Mouse (Mus musculus) testis, postnatal 10 days (tissue): ENCODE measurements around the gene Ranbp6.

ENCODE experiments used
- DNase-seq: peaks from one replicate; pipeline ENCODE4 v3.0.0; 2021; ENCODE audit warnings: low spot score

The Ranbp6 gene

GRCm38 (mm10) chr19:29812581-29813460, at the start of gene Ranbp6:
Ranbp6 (minus strand) TSS chr19:29812974.
- DNase-seq = peak; percentile 96

DNA sequence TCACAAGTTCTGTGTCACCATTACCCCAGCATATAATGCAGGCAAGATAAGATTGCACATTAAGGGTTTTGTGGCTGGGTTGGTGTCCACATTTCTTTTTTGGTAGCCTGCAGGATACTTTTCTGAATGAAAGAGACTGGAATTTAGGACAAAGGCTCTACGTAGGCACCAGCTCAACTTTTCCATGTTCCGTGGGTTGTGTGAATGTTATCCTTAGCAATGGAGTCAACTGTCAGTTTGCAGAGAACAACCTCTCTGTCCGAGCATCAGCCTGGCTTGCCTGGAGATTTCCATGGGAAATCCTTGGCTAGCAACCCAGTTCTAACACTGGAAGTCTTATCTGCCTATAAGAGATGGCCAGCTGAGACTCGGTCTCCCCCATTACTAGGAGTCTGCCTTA, 48.0 kb upstream of the Ranbp6 start:
- no peak for DNase-seq

- DNase-seq = no peak
Observed at GRCm38 (mm10) chr19:29857267-29857666, 44.5 kb upstream of the Ranbp6 start.

- DNase-seq = no peak
Observed at GRCm38 (mm10) chr19:29853711-29854110, 40.9 kb upstream of the Ranbp6 start.

GRCm38 (mm10) chr19:29851036-29851690, 38.4 kb upstream of the Ranbp6 start:
- DNase-seq = no peak

DNA sequence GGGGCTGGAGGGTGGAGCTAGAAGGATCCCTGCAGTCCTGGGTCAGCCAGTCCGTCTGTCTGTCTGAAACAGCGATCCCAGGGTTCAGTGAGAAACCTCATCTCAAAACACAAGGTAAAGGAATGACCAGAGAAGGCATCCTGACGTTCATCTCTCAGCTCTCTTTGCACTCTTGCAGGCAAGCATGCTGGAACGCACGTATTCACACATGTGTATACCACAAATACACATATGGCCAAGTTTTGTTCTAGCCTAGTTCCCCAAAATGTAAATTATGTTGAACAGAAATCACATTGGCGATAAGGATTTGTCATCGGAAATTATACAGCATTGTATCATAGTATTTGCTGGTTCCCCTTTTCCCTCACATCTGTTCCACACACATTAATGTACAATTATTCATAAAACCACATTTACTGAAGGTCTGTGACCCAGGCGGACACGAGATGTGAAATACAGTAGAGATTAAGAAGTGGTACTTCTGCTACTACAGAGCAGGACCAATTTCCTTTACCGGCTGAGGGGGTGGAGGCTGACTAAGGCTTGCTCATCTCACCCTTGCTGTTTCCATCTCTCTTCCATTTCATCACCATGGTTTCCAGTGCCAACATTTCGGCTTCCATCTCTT, 37.3 kb upstream of the Ranbp6 start:
- DNase-seq = no peak

DNA sequence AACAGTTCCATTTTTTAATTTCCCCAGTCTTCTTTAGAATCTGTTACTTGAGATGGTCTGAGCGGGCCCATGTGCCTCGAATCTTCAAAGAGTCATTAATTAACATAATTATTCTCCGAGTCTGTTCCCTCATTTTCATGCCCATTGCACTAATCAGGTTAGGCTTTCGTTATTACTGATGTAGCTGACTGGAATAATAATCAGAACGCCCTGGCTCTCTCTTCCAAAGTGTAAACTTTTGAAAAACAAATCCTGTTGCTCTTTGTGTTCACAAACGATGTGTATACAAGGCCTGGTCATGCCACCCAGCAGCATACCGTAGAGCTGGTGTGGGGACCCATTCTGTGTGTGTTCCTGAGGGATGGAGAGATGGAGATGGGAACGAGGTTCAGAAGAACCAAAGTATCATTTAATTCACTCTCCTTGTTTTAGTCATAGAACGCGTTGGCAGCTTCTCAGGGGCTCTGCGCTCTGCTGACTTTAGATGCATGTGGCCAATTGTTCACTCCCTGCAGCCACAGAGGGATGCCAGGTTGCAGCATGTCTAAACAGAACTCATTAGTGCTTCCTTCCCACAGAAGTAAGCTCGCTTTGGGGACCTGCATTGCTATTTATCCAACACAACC, 31.4 kb upstream of the Ranbp6 start:
- no peak for DNase-seq

DNA sequence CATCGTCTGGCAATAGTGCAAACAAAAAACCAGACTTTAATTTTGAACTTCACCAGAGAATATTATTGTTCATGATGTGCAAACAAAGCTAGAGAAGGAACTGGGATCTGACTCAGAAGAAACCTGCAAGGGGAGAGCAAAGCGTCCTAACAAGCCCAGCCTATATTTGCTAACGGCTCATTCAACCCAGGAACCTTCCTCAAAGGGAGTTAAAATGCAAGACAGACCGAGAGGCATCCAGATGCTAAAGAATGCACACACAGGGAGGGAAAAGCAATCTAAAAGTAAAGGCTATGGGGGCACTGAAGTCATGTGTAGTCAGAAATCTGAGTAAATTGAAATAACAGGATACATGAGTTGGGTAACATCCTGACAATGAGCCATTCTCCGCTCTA, 30.9 kb upstream of the Ranbp6 start:
- no peak for DNase-seq

DNA sequence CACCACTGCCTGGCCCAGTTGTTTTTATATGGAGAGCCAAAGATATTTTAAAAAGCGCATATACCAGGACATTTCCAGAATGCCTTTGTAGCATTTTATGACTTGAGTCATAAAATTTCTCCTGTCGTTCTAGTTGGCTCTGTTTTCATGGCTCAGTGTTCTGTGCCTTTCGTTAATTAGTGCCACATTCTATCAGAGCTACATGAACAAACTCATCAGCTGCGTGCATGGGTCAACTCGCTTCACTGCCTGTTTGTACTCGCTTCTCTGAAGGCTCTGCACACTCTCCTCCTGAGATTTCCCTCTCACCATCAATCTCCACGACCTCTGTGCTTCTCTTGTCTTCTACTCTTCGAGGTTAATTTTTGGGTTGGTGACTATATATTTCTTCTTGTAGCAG, 30.2 kb upstream of the Ranbp6 start:
- DNase-seq = no peak

DNA sequence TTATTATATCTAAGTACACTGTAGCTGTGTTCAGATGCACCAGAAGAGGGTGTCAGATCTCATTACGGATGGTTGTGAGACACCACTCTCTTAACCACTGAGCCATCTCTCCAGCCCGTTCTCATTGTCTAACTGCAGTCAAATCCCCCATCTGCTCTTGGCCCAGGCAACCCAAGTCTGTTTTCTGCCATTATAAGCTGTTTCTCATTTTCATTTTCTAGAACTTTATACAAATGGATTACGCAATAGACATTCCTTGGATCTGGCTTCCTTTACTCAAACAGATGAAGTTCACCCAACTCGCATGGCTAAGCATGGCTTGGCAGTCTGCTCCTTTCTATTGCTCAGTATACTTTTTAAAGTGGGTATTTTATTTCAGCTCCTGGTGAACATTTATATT, 27.9 kb upstream of the Ranbp6 start:
- DNase-seq = no peak

GRCm38 (mm10) chr19:29838636-29839135, 25.9 kb upstream of the Ranbp6 start:
- no peak for DNase-seq

GRCm38 (mm10) chr19:29838171-29838570, 25.4 kb upstream of the Ranbp6 start:
- no peak for DNase-seq

GRCm38 (mm10) chr19:29835364-29836034, 22.7 kb upstream of the Ranbp6 start:
- no peak for DNase-seq

- no peak for DNase-seq
Observed at GRCm38 (mm10) chr19:29830911-29831310, 18.1 kb upstream of the Ranbp6 start.

- DNase-seq = no peak
Observed at GRCm38 (mm10) chr19:29828558-29828957, 15.8 kb upstream of the Ranbp6 start.

GRCm38 (mm10) chr19:29826686-29827085, 13.9 kb upstream of the Ranbp6 start:
- peak; percentile 51 for DNase-seq

- no peak for DNase-seq
Observed at GRCm38 (mm10) chr19:29825003-29825402, 12.2 kb upstream of the Ranbp6 start.

DNA sequence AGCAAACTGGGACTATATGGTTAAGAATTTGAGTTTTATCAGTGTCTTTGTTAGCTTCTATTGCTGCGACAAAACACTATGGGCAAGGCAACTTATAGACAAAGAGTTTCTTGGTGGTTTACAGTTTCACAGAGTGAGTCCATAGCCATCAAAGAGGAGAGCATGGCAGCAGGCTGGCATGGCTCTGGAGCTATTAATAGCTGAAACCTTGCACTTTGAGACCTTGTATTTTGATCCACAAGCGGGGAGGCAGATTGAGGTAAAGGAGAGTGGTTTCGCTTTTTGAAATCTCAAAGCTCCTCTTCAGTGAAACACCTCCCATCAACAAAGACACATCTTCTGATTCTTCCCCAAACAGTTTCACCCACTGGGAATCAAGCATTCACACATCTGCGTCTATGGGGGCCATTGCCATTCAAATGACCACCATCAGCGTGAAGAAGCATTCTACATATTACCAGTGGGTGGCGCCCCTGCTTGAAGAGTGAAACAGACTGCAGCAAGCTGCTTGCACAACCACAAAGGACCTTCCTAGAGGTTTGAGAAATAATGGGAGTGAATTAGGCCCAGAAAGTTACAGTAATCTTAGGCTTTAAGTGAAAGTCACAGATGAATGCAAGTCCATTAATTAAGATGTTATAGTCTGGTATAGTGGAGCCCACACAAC, 11.4 kb upstream of the Ranbp6 start:
- peak; percentile 66 for DNase-seq

GRCm38 (mm10) chr19:29823456-29824010, 10.8 kb upstream of the Ranbp6 start:
- DNase-seq = no peak

- no peak for DNase-seq
Observed at GRCm38 (mm10) chr19:29820966-29821365, 8.2 kb upstream of the Ranbp6 start.

DNA sequence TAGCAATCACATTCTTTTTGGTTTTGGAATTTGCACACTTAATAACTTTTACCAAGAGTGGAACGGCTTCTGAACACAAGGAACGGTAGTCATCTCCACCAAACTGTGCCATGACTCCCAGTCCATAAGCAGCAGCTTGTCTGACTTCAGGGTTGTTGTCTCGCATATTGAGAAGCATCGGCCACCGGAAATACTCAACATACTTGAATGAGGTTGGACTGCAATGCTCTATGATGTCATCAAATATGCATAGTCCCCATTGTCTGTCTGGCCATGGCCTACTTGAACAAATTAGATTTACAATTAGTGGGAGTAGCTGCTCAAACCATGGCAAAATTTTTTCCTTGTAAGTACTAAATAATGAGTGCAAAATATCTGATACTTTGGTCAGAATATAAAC, 2.8 kb downstream of the Ranbp6 start:
- DNase-seq = no peak
